Mouse (Mus musculus) layer of hippocampus, postnatal 25 days (tissue): ENCODE results near the gene Gm20696. TPM values are rescaled to one million over a fixed set of nuclear protein-coding genes. Genes with fewer than 3 reads are reported as not detected.
A peak's percentile ranks its signal among the peaks of the same experiment; 100 is the strongest.

ENCODE experiments used
- DNase-seq, 2 experiments: peaks; one replicate each; pipeline ENCODE4 v3.0.0; 2022; ENCODE audit warnings: mixed read lengths in 2 of 2, low spot score in 1 of 2; ENCODE audit errors: extremely low spot score in 1 of 2
- total RNA-seq, 2 experiments: library from RNA; stranded (reverse); gene quantifications; 2 replicates each; pipeline ENCODE4 v1.2.3; 2021

Gene Gm20696
- total RNA-seq, 2 experiments from 2014 or later: 6.5 to 7.8 TPM

GRCm38 (mm10) chr6:99489900-99490648, 176.5 kb downstream of the Gm20696 start:
- DNase-seq: no peak

GRCm38 (mm10) chr6:99489423-99489822, 177.2 kb downstream of the Gm20696 start:
- DNase-seq: no peak

DNA sequence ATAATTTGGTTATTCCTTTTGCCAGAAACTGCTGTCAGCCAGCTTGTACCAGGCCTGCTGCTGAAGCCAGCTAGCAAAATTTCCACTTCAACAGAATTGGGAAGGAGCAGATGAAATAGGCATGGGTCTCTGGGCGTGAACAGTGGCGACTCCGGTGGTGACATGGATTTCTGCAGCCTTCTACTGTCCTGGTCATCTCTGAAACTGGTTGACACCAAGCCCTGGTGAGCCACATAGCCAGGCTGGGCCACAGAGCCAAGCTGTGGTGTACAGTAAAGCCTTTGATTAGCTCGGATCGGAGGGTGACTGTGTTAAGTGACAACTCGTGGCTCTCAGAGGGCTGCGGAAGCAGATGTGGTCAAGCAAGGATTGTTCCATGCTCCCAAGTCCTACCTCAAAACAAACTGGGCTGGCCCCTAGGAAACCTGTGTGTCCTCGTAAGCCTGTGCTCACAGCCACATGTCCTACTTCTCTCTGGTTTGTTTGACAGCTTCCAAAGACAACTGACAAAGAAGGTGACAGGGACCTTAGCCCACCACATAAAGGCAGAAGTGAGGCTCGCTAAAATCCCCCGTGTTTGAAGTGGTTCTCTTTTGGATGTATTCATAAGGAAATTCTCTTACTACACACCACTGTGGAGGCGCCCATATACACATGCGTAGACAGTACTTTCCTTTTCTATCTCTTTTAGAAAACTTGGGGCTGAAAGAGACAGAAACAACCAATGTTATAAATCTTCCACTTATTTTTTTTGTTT, 180.5 kb downstream of the Gm20696 start:
- peak; percentile 18 to 19 for DNase-seq

DNA sequence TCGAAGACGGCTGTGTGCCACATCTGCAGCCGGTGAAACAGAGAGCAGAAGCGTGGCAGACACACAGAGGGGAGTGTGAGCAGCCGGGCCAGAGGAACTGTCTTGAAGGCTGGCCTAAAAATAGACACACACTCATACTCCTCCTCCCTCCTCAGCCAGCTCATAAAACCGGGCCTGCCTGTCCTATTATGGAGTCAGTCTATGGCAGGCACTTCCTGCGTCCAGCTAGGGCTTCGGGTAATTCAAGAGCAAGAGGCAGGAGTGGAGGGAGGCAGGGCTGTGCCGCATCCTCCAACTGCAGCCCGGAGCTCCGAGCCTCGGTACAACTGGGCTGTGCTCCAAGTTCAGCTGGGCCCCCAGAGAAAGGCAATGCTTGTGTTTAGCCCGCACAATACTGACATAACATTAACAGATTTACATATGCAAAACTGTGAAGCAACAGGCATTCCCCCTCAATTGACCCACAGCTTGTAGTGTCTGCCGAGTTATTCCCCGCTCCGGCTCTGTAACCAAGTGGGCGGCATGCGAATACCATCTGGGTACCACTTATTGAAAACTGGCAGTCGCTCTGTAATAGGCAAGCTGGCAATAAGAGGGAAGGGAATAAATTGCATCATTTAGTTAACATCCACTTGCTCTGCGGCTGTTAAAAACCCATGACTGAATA, 181.2 kb downstream of the Gm20696 start:
- DNase-seq: peak; percentile 54 to 55

GRCm38 (mm10) chr6:99484884-99485216, 181.7 kb downstream of the Gm20696 start:
- no peak for DNase-seq

DNA sequence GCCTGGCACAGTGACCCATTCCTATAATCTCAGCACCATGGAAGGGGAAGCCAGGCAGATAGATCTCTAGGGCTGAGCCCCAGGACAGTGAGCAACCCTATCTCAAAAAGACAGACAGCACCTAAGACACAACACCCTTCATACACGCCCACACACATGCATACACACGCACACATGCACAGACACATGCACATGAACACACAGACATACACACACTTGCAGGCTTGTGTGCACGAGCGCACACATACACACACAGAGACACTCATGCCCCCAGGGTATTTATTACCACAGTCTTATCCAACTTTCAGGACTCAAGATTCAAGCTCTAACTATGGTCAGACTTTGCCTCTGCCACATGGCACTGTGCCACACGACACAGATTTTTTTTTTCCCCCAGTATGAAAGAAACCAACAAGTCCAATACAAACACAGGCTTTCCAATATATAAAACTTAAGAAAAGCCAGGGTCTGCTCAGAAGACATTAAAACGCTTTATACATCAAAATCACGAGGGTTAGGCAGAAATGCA, 182.3 kb downstream of the Gm20696 start:
- DNase-seq: no peak

GRCm38 (mm10) chr6:99483556-99483955, 183.0 kb downstream of the Gm20696 start:
- DNase-seq: no peak

DNA sequence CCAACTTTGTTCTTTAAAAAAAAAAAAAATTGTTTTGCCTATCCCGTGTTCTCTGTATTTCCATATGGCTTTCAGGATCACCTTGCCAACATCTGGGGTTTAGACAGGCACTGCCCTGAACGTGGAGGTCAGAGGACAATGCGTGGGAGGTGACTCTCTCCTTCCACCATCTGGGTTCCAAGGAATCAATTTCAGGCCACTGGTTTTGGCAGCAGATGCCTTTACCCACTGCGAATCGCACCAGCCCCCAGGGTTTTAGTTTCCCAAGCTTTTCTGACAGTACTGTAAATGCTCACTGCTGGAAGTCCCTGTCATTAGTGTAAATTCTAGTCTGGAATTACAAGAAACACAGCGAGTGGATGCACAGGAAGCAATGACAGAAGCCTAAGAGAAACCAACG, 185.0 kb downstream of the Gm20696 start:
- DNase-seq: no peak

GRCm38 (mm10) chr6:99478873-99479650, 187.5 kb downstream of the Gm20696 start:
- DNase-seq: no peak

GRCm38 (mm10) chr6:99475040-99475439, 191.6 kb downstream of the Gm20696 start:
- DNase-seq: no peak

- no peak for DNase-seq
These were observed 195.7 kb downstream of the Gm20696 start for GRCm38 (mm10) chr6:99470906-99471305.

DNA sequence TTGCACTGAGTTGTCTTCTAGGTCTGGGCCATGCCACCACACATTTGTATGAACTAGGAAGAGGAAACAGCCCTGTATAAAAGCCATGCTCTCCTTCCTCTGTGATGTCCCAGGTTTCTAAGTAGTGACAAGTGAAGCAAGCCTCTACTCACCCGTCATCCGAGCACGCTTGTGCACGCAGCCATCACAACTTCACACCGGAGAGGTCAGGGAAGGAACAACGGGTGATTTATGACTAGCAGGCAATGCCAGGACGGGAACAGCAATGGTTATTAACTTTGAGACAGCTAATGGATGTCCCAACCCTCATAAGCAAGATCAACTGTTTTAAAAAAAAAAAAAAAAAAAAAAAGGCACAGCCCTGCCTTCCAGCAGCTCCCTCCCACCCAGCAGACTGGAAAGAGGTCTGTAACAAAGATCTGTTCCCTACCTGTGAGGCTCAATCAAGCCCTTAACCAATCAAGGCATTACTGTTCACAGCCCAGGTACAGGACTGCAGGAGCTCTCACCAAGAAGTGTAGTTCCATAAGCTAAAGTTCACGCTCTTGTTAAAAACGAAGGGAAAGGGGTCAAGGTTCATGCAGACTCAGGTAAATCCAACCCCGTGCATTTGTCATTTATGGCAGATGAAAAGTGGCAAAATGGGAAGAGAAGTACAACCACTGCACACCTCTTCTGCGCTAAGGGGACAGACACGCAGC, 197.3 kb downstream of the Gm20696 start:
- DNase-seq: no peak

DNA sequence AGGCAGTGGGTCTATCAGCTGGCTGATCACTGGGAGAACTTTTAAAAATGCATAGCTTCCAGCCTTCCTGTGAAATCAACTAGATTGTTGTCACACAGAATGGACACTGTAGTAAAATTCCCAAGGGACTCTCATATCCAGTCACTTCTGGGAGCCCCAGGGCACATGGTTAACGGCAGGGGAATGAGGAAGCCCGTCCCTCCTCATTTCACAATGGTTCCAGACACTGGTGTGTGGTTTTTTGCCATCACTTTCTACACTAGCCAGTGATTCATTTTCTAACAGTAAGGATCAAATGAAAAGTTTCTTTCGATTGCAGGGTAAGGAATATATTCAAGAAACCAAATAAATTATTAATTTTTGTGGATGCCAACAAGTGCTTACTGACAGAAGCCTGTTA, 198.8 kb downstream of the Gm20696 start:
- no peak for DNase-seq

- DNase-seq: no peak
These were observed 199.5 kb downstream of the Gm20696 start for GRCm38 (mm10) chr6:99467109-99467508.

DNA sequence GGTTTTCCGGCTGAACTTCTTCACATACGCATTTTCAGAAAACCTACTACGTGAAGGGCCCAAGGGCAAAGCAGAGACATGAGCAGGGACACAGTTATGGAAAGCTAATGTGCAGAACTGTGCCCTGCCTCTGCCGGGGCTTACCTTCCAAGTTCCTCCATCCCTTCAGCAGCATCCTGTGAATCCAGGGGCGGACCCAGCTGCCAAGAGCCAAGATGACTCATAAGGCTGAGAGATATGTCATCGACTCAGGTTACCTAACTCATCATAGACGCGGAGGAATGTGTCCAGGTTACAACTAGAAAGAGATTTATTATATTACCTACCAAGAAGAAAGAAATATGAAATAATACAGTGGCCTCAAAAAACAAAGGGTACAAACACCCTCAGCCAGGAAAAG, 200.2 kb downstream of the Gm20696 start:
- no peak for DNase-seq

DNA sequence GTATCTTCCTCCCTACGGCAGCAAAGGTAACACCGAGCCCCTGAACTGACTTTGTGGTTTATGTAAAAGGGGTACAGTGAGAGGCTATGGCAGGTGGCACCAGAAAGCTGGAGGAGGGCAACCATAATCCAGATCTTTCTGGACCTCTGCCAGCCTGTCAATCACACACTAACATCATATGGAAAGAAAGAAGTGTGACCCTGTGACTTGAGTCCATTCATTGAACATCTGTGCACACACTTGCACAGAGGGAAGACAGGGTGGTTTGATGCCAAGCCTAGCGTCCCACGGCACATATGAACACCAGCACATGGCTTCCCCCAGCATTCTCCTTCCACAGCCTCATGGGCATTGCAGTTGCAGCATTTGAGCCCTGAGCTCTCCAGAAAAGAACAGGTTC, 202.1 kb downstream of the Gm20696 start:
- DNase-seq: no peak

DNA sequence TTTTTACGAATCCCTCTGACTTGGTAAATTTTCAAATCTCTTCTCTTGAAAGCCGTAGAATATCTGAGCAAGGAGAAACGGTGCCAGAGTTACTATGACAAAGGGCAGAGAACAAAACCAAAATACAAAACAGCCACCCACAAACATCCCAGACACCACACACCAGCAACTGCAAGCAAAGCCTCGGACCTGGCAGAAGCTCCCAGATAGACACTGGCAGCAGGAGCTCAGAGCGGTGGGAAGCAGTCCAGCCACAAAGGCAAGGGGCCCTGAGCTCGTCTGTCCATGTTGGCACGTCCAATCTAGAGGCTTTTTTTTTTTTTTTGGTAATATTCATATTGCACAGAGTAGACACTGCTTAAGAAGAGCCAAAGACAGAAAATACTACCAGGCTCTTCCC, 202.7 kb downstream of the Gm20696 start:
- no peak for DNase-seq

DNA sequence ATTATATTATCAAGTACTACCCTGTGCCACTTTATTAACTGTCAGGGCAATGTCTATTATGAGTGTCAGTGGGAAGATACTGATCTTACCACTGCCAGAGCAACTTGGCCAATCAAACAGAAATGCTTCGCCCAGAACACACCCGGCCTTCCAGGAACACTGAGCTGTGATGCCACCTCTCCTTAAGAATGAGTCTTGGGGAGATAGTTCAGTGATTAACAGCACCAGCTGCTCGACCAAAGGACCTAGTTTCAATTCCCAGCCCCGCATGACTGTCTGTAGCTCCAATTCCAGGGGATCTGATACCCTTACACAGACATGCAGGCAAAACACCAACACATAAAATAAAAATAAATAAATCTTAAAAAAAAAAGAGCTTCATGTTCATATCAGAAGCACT, 207.8 kb downstream of the Gm20696 start:
- DNase-seq: no peak

DNA sequence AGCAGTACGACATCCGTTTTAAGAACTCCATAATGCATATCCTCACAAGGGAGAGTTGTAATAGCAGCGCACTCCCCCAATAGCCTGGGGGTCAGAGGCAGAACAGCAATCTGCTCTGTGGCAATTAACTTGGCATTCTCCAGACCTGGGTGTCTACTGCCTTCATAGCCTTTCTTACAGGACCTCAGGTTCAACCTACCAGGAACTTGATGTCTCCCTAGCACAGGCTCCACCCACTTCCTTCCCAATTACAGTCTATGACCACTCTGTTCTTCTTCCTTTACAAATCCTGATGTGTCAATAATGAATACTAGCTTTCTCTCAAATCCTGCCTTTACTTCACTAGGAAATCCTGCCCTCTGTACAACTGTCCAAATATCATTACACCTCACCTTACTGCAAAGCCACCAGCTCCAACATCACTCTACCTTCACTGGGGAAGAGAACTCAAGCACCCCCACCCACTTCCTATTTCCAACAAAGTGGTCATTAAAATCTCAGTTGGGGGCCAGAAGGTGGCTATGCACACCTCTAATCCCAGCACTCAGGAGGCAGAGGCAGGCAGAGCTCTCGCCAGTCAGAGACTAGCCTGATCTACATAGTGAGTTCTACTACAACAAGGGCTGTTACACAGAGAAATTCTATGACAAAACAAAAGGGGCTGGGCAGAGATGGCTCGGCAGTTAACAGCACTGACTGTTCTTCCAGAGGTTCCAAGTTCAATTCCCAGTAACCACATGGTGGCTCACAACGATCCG, 212.7 kb downstream of the Gm20696 start:
- DNase-seq: no peak
